In the genomic region with DNA sequence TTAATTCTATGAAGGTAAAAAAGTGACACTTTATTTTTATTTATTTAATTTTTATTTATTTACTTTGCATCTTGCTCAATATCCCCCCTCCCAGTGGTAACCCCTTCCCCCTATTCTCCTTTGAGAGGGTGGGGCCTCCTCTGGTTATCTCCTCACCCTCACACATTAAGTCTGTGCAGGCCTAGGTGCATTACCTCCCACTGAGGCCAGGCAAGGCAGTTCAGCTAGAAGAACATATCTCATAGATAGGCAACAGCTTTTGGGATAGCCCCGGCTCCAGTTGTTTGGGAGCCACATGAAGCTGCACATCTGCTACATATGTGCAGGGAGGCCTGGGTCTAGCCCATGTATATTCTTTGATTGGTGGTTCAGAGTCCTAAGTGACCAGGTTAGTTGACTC, we compare ENCODE assay signal across 22 mouse cellular contexts.
"Had no signal": no experiment of that assay in that cellular context is flagged by ENCODE, and none has a peak within 500 bp of the region (broad histone marks: within the 10 kb centered on the region; RNA-seq: fewer than 3 reads in every experiment).

No protein-coding gene starts in this region.

- H3K27me3 ChIP-seq: liver, embryonic 15.5 days; lung, embryonic 15.5 days; midbrain, embryonic 13.5 days; neural tube, embryonic 13.5 days; neural tube, embryonic 15.5 days had no signal

- H3K4me3 ChIP-seq: liver, embryonic 15.5 days; lung, embryonic 15.5 days; megakaryocyte, embryonic 14.5 days; midbrain, embryonic 13.5 days; myocyte; neural tube, embryonic 13.5 days; neural tube, embryonic 15.5 days had no signal

- H3K9ac ChIP-seq: liver, embryonic 15.5 days; lung, embryonic 15.5 days; midbrain, embryonic 13.5 days; neural tube, embryonic 13.5 days; neural tube, embryonic 15.5 days had no signal

- H3K27ac ChIP-seq: liver, embryonic 15.5 days; lung, embryonic 15.5 days; macrophage; midbrain, embryonic 13.5 days; neural tube, embryonic 13.5 days; neural tube, embryonic 15.5 days had no signal

- ATAC-seq: lung, postnatal 0 days; midbrain, embryonic 13.5 days; midbrain, embryonic 16.5 days had no signal

- DNase-seq: lung, adult 2 months; lung, postnatal 14 days; lung, postnatal 36 days; retina, postnatal 1 day; right cerebral cortex, adult 18-20 months; right cerebral cortex, postnatal 25 days; right cerebral cortex, postnatal 4 days; spleen, adult 18-20 months; thymus, adult 2 months; thymus, postnatal 25 days; thymus, postnatal 4 days had no signal

- H3K4me1 ChIP-seq: lung, embryonic 15.5 days; midbrain, embryonic 13.5 days; neural tube, embryonic 13.5 days; neural tube, embryonic 15.5 days had no signal

- H3K9me3 ChIP-seq: liver, embryonic 15.5 days; lung, embryonic 15.5 days; megakaryocyte, embryonic 14.5 days; midbrain, embryonic 13.5 days; neural tube, embryonic 13.5 days; neural tube, embryonic 15.5 days had no signal

- H3K4me2 ChIP-seq: liver, embryonic 15.5 days; lung, embryonic 15.5 days; midbrain, embryonic 11.5 days; midbrain, embryonic 13.5 days; neural tube, embryonic 13.5 days; neural tube, embryonic 15.5 days had no signal

- H3K36me3 ChIP-seq: liver, embryonic 15.5 days; lung, embryonic 15.5 days; midbrain, embryonic 13.5 days; neural tube, embryonic 13.5 days; neural tube, embryonic 15.5 days had no signal
